Mouse (Mus musculus): ENCODE measurements around the gene Olfr1323.

Gene Olfr1323

GRCm38 (mm10) chrX:50019259-50019658 is at the start of gene Olfr1323:
Gene Olfr1323 (minus strand): TSS chrX:50019359.
- no peak for DNase-seq (ENCODE audit: low read depth, low spot score)

- DNase-seq (ENCODE audit: low read depth, low spot score), result no peak
Measured at GRCm38 (mm10) chrX:50012242-50012641, 6.9 kb downstream of the Olfr1323 start.
